Mouse (Mus musculus) heart, adult 2 months (tissue): ENCODE measurements around the gene Lnx2.

ENCODE experiments used
- CTCF ChIP-seq: fragments of 200-600 bp; IDR thresholded peaks from 2 replicates; pipeline ENCODE4 v1.8.1; 2022; ENCODE audit warnings: antibody characterized with exemption, mild to moderate bottlenecking, moderate library complexity
- EP300 ChIP-seq: fragments of 200-500 bp; IDR thresholded peaks from 2 replicates; pipeline ENCODE4 v1.6.1; 2011; ENCODE audit warnings: low read depth, low read length, control low read depth; ENCODE audit not compliant: insufficient read depth
- POLR2A ChIP-seq: fragments of 200-500 bp; IDR thresholded peaks from 2 replicates; pipeline ENCODE4 v1.6.1; 2011; ENCODE audit warnings: mild to moderate bottlenecking, low read depth, low read length, control low read depth; ENCODE audit not compliant: insufficient read depth

GRCm38 (mm10) chr5:147039394-147039793 lies 37.0 kb downstream of the Lnx2 start:
- TF ChIP-seq CTCF (no peak), POLR2A (no peak), EP300 (no peak)
